Mouse (Mus musculus) limb, embryonic 12.5 days (tissue): ENCODE results near the gene Rasa2. TPM values are rescaled to one million over a fixed set of nuclear protein-coding genes. Genes with fewer than 3 reads are reported as not detected.
"Not testable (repeated sequence)": the region's sequence is repeated elsewhere in the genome, so short reads cannot be mapped to it uniquely, and the experiment has no call there.

Source experiments
- ATAC-seq: fragments of 200-750 bp; cut with Nextera tagmentation; 2 replicates; pipeline ENCODE4 v1.8.0; 2017; ENCODE audit warnings: low read depth, moderate TSS enrichment; ENCODE audit not compliant: insufficient number of reproducible peaks, insufficient read depth, low FRiP score, low TSS enrichment
- H3K27ac ChIP-seq: fragments of 300-500 bp; sonication (generic); 2 replicates; pipeline ENCODE4 v1.5.1; 2016; ENCODE audit warnings: mild to moderate bottlenecking, moderate library complexity
- H3K27me3 ChIP-seq: fragments of 300-500 bp; sonication (generic); 2 replicates; pipeline ENCODE4 v1.6.1; 2016; ENCODE audit warnings: mild to moderate bottlenecking, moderate library complexity
- H3K36me3 ChIP-seq: fragments of 300-500 bp; sonication (generic); 2 replicates; pipeline ENCODE4 v1.6.1; 2016; ENCODE audit warnings: mild to moderate bottlenecking, moderate library complexity
- H3K4me1 ChIP-seq: fragments of 300-500 bp; sonication (generic); replicated peaks from 2 replicates; pipeline ENCODE4 v1.6.1; 2016
- H3K4me2 ChIP-seq: fragments of 300-500 bp; sonication (generic); 2 replicates; pipeline ENCODE4 v1.6.1; 2016; ENCODE audit warnings: mild to moderate bottlenecking, moderate library complexity
- H3K4me3 ChIP-seq: fragments of 300-500 bp; sonication (generic); replicated peaks from 2 replicates; pipeline ENCODE4 v1.5.1; 2016; ENCODE audit warnings: mild to moderate bottlenecking
- H3K9ac ChIP-seq: fragments of 300-500 bp; sonication (generic); replicated peaks from 2 replicates; pipeline ENCODE4 v1.6.1; 2016; ENCODE audit warnings: mild to moderate bottlenecking, moderate library complexity
- H3K9me3 ChIP-seq: fragments of 300-500 bp; sonication (generic); 2 replicates; pipeline ENCODE4 v1.6.1; 2016; ENCODE audit warnings: mild to moderate bottlenecking, moderate library complexity
- WGBS: fragments of 180-500 bp; shearing (Covaris S2); methylation state at CpG from one replicate; pipeline ENCODE4 v1.1.7; 2016; 5-methylcytosine and 5-hydroxymethylcytosine counted together
- polyA plus RNA-seq: library from polyadenylated mRNA; unstranded; fragments of >200 nt; fragmentation: Nextera tagmentation; extraction: Ambion mirVana; gene quantifications from 2 replicates; pipeline ENCODE4 v1.2.1, GENCODE M21; 2016

Gene Rasa2
- polyA plus RNA-seq, 1 experiment from 2014 or later = 24.0 TPM

- no peak overlapping the region for H3K27ac ChIP-seq
- WGBS = 87% methylated on average over 10 of the region's 10 CpGs
- H3K4me2 ChIP-seq = no peak overlapping the region
- no peak overlapping the region for H3K9ac ChIP-seq
- H3K4me3 ChIP-seq = no peak overlapping the region
- no peaks in the 10 kb centered on the region for H3K36me3 ChIP-seq
- H3K4me1 ChIP-seq = no peaks in the 10 kb centered on the region
- H3K9me3 ChIP-seq = no peaks in the 10 kb centered on the region
- no peak for ATAC-seq
- H3K27me3 ChIP-seq = no peaks in the 10 kb centered on the region
Observed at GRCm38 (mm10) chr9:96660510-96661244, 29.3 kb upstream of the Rasa2 start.

GRCm38 (mm10) chr9:96659801-96660200, 28.4 kb upstream of the Rasa2 start:
- Histone ChIP-seq H3K9me3 (no peaks in the 10 kb centered on the region), H3K4me1 (no peaks in the 10 kb centered on the region), H3K27me3 (no peaks in the 10 kb centered on the region), H3K9ac (no peak overlapping the region), H3K27ac (no peak overlapping the region), H3K36me3 (no peaks in the 10 kb centered on the region), H3K4me2 (no peak overlapping the region), H3K4me3 (no peak overlapping the region)
- WGBS = 79% methylated on average over 2 of the region's 2 CpGs
- ATAC-seq = no peak

- no peak for ATAC-seq
- H3K27me3 ChIP-seq = no peaks in the 10 kb centered on the region
- no peak overlapping the region for H3K4me3 ChIP-seq
- no peak overlapping the region for H3K27ac ChIP-seq
- H3K4me1 ChIP-seq = no peaks in the 10 kb centered on the region
- no peak overlapping the region for H3K4me2 ChIP-seq
- no peaks in the 10 kb centered on the region for H3K9me3 ChIP-seq
- WGBS = 70% methylated on average over 4 of the region's 4 CpGs
- no peak overlapping the region for H3K9ac ChIP-seq
- no peaks in the 10 kb centered on the region for H3K36me3 ChIP-seq
Observed at GRCm38 (mm10) chr9:96653538-96653937, 22.1 kb upstream of the Rasa2 start.

GRCm38 (mm10) chr9:96652763-96653162, 21.3 kb upstream of the Rasa2 start:
- Histone ChIP-seq H3K9me3 (no peaks in the 10 kb centered on the region), H3K4me2 (no peak overlapping the region), H3K36me3 (no peaks in the 10 kb centered on the region), H3K27me3 (no peaks in the 10 kb centered on the region), H3K9ac (no peak overlapping the region), H3K27ac (no peak overlapping the region), H3K4me1 (no peaks in the 10 kb centered on the region), H3K4me3 (no peak overlapping the region)
- no peak for ATAC-seq
- 58% methylated on average over 6 of the region's 6 CpGs for WGBS

DNA sequence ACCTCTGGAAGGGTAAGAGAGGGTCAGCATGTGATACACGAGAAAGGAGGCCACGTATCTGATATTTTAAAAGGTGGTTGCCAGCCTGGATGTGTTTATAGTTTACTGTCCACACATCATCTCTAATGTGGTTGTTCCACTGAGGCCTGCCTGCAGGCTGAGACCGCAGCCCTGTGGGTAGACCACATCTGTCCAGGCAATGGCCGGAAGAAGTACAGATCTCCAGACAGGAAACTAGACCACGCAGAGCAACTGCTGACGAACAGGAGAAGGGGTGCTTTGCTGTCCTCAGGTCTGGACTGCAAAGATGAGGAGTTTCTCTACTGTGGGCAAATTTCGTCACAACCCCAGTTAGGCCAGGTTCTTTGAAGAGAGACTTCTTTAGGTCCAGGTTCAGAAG, 19.4 kb upstream of the Rasa2 start:
- Histone ChIP-seq H3K27ac (no peak overlapping the region), H3K4me3 (no peak overlapping the region), H3K9ac (no peak overlapping the region), H3K4me2 (no peak overlapping the region), H3K4me1 (no peaks in the 10 kb centered on the region), H3K9me3 (no peaks in the 10 kb centered on the region), H3K27me3 (no peaks in the 10 kb centered on the region), H3K36me3 (no peaks in the 10 kb centered on the region)
- ATAC-seq = no peak
- 79% methylated on average over 7 of the region's 7 CpGs for WGBS

GRCm38 (mm10) chr9:96649924-96650323, 18.5 kb upstream of the Rasa2 start:
- Histone ChIP-seq H3K4me1 (no peaks in the 10 kb centered on the region), H3K4me3 (no peak overlapping the region), H3K9me3 (no peaks in the 10 kb centered on the region), H3K27me3 (no peaks in the 10 kb centered on the region), H3K9ac (no peak overlapping the region), H3K36me3 (no peaks in the 10 kb centered on the region), H3K27ac (no peak overlapping the region), H3K4me2 (no peak overlapping the region)
- 64% methylated on average over 9 of the region's 9 CpGs for WGBS
- no peak for ATAC-seq

GRCm38 (mm10) chr9:96649362-96649761, 17.9 kb upstream of the Rasa2 start:
- ATAC-seq = no peak
- no peaks in the 10 kb centered on the region for H3K4me1 ChIP-seq
- H3K4me2 ChIP-seq = no peak overlapping the region
- H3K36me3 ChIP-seq = no peaks in the 10 kb centered on the region
- no peaks in the 10 kb centered on the region for H3K9me3 ChIP-seq
- H3K27me3 ChIP-seq = no peaks in the 10 kb centered on the region
- no peak overlapping the region for H3K4me3 ChIP-seq
- H3K9ac ChIP-seq = no peak overlapping the region
- WGBS = 92% methylated on average over 4 of the region's 4 CpGs
- no peak overlapping the region for H3K27ac ChIP-seq

- Histone ChIP-seq H3K27ac (no peak overlapping the region), H3K4me2 (no peak overlapping the region), H3K9me3 (no peaks in the 10 kb centered on the region), H3K27me3 (no peaks in the 10 kb centered on the region), H3K4me1 (no peaks in the 10 kb centered on the region), H3K4me3 (no peak overlapping the region), H3K9ac (no peak overlapping the region), H3K36me3 (no peaks in the 10 kb centered on the region)
- 67% methylated on average over 2 of the region's 2 CpGs for WGBS
- ATAC-seq = no peak
Observed at GRCm38 (mm10) chr9:96646668-96647295, 15.4 kb upstream of the Rasa2 start.

- 84% methylated on average over 2 of the region's 2 CpGs for WGBS
- ATAC-seq = no peak
- H3K9me3 ChIP-seq = no peaks in the 10 kb centered on the region
- no peak overlapping the region for H3K27ac ChIP-seq
- no peak overlapping the region for H3K9ac ChIP-seq
- H3K4me3 ChIP-seq = no peak overlapping the region
- no peaks in the 10 kb centered on the region for H3K27me3 ChIP-seq
- H3K36me3 ChIP-seq = no peaks in the 10 kb centered on the region
- H3K4me2 ChIP-seq = no peak overlapping the region
- H3K4me1 ChIP-seq = no peaks in the 10 kb centered on the region
Observed at GRCm38 (mm10) chr9:96644840-96645239, 13.4 kb upstream of the Rasa2 start.

DNA sequence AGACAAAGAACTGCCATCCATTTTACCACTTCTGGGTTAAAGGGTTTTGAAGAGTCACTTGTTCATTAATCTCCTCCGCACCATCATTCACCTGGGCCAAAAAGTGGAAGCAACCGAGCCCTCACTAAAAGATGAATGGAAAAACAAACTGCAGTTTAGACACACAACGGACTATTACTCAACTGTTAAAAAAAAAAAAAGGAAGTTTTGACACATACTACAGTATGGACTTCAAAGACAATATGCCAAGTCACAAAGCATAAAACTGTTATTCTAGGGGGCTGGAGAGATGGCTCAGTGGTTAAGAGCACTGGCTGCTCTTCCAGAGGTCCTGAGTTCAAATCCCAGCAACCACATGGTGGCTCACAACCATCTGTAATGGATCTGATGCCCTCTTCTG, 12.6 kb upstream of the Rasa2 start:
- H3K9ac ChIP-seq, H3K4me3 ChIP-seq, H3K27me3 ChIP-seq, H3K36me3 ChIP-seq, H3K9me3 ChIP-seq, H3K4me1 ChIP-seq, H3K27ac ChIP-seq, H3K4me2 ChIP-seq, ATAC-seq: not testable (repeated sequence)
- WGBS = 86% methylated on average over 3 of the region's 3 CpGs

DNA sequence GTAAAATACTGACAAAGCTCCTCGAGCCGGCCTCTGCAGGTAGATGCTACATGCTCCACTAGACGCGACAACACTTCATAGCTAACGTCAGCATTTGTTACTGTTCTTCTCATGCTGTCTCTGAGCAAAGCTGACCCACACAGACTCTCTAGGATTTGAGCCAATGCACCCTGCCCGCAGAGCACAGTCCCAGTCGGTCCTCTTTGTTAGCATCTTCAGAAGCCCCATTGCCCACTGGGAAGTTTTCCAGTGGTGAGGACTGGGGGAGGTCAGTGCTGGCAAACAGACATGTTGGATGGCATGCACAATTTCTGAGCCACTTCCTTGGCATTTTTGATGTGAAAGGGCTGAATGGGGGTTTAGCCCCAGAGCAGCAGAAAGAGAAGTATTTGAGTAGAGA, 8.0 kb upstream of the Rasa2 start:
- Histone ChIP-seq H3K4me3 (no peak overlapping the region), H3K27ac (no peak overlapping the region), H3K27me3 (no peaks in the 10 kb centered on the region), H3K9me3 (no peaks in the 10 kb centered on the region), H3K4me2 (no peak overlapping the region), H3K4me1 (no peaks in the 10 kb centered on the region), H3K36me3 (no peaks in the 10 kb centered on the region), H3K9ac (no peak overlapping the region)
- ATAC-seq = no peak
- 92% methylated on average over 7 of the region's 7 CpGs for WGBS

- WGBS = 79% methylated on average over 7 of the region's 7 CpGs
Observed at GRCm38 (mm10) chr9:96638508-96638907, 7.1 kb upstream of the Rasa2 start.

More at GRCm38 (mm10) chr9:96638508-96638907, 7.1 kb upstream of the Rasa2 start:
- no peaks in the 10 kb centered on the region for H3K9me3 ChIP-seq
- no peak overlapping the region for H3K4me3 ChIP-seq
- H3K36me3 ChIP-seq = no peaks in the 10 kb centered on the region
- ATAC-seq = no peak
- no peak overlapping the region for H3K4me2 ChIP-seq
- H3K27ac ChIP-seq = no peak overlapping the region
- H3K9ac ChIP-seq = no peak overlapping the region
- H3K4me1 ChIP-seq = peaks cover 4% of the 10 kb centered on the region; the same call in 1 of the 2 replicates
- H3K27me3 ChIP-seq = no peaks in the 10 kb centered on the region
